Mouse (Mus musculus): ENCODE measurements around the gene Crlf1.

GRCm38 (mm10) chr8:70519606-70520005 lies 26.6 kb downstream of the Crlf1 start:
- no peak for TF ChIP-seq EP300 (IDR thresholded peaks at IDR 0.05)
- no peak for TF ChIP-seq CTCF (IDR thresholded peaks at IDR 0.05)

Measured in lung, postnatal 0 days (tissue).